Mouse (Mus musculus) brain, embryonic 14.5 days (tissue): Measurements from ENCODE around the gene Gjc1.

Experiments used
- CTCF ChIP-seq: fragments of 200-500 bp; IDR thresholded peaks from 2 replicates; pipeline ENCODE4 v1.5.1; 2012; ENCODE audit warnings: inconsistent platforms, mild to moderate bottlenecking, moderate library complexity, borderline replicate concordance; ENCODE audit not compliant: insufficient read depth, insufficient read length; ENCODE audit errors: extremely low read depth
- POLR2A ChIP-seq: fragments of 200-500 bp; IDR thresholded peaks from 2 replicates; pipeline ENCODE4 v1.6.1; 2012; ENCODE audit warnings: mild to moderate bottlenecking, inconsistent platforms, borderline replicate concordance; ENCODE audit not compliant: poor library complexity, insufficient read depth, insufficient read length, severe bottlenecking; ENCODE audit errors: extremely low read depth

- TF ChIP-seq POLR2A (no peak), CTCF (no peak)
Measured at GRCm38 (mm10) chr11:102781523-102781922, 38.0 kb downstream of the Gjc1 start.
